Mouse (Mus musculus): ENCODE data around the gene Gga1.

DNA sequence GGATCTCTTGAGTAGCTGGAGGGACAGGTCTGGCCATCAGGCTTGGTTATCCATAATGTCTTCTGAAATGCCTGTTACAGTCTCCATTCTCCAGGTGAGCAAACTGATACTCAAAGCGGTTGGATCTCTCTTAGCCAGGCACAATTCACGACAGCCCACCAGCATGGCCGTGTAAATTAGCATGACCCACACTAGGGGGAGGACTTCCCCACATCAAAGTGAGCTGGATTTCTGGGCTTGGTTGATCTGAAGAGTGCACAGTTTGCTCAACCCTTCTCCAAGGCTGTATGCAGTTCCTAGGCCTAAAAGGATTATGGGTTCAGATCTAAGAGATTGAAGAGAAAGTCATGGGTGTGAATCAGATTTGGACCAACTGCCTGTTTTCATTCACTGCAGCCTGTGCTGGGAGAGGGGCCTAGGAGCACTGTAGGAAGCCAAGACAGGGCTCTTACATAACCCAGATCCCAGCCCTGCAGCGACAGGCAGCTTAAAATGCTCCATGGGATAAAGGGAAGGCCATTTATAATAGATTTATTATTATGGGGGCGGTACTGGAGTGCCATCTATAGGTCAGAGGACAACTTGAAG is 4.9 kb upstream of the Gga1 start:
- TF ChIP-seq CTCF (IDR thresholded peaks at IDR 0.05; ENCODE audit: low read depth) (peak; percentile 35), EP300 (IDR thresholded peaks at IDR 0.05; ENCODE audit: low read depth) (no peak)
